Mouse (Mus musculus) cerebellum, adult 2 months (tissue): ENCODE measurements around the gene Olfr211. TPM values are rescaled to one million over a fixed set of nuclear protein-coding genes. Genes with fewer than 3 reads are reported as not detected.

ENCODE experiments used
- DNase-seq, 2 experiments: peaks; one replicate each; pipeline ENCODE4 v3.0.0; 2021
- H3K27ac ChIP-seq: fragments of 200-500 bp; 2 replicates; pipeline ENCODE4 v1.5.1; 2012; ENCODE audit warnings: low read length, control low read depth, inconsistent platforms; ENCODE audit not compliant: insufficient read depth
- H3K27me3 ChIP-seq: fragments of 200-500 bp; 2 replicates; pipeline ENCODE4 v1.6.1; 2012; ENCODE audit warnings: inconsistent platforms, mild to moderate bottlenecking, low read length, moderate library complexity; ENCODE audit not compliant: control insufficient read depth, insufficient read depth
- H3K4me1 ChIP-seq: fragments of 200-500 bp; 2 replicates; pipeline ENCODE4 v1.6.1; 2011; ENCODE audit warnings: low read length; ENCODE audit not compliant: control insufficient read depth, insufficient read depth
- H3K4me3 ChIP-seq: fragments of 200-500 bp; replicated peaks from 2 replicates; pipeline ENCODE3; 2011; ENCODE audit warnings: mild to moderate bottlenecking, low read depth, low read length, control low read depth; ENCODE audit not compliant: insufficient read depth
- CTCF ChIP-seq: fragments of 200-500 bp; IDR thresholded peaks from 2 replicates; pipeline ENCODE4 v1.5.1; 2011; ENCODE audit warnings: low read depth, mild to moderate bottlenecking, control low read depth, low read length, moderate library complexity, borderline replicate concordance; ENCODE audit not compliant: insufficient read depth
- POLR2A ChIP-seq: fragments of 200-500 bp; IDR thresholded peaks from 2 replicates; pipeline ENCODE4 v1.6.1; 2011; ENCODE audit warnings: low read length, control low read depth, borderline replicate concordance; ENCODE audit not compliant: insufficient read depth
- WGBS: fragments of 180-500 bp; shearing (Covaris S2); methylation state at CpG from one replicate; pipeline ENCODE4 v1.1.7; 2018; 5-methylcytosine and 5-hydroxymethylcytosine counted together
- polyA plus RNA-seq: library from polyadenylated mRNA; depleted of rRNA; stranded (reverse); fragments of >200 nt; gene quantifications from 2 replicates; pipeline ENCODE4 v1.2.3, GENCODE M21; 2012; rRNA removed

Olfr211 gene
- polyA plus RNA-seq, 1 experiment: not detected

GRCm38 (mm10) chr6:116538156-116538555 lies 49.3 kb downstream of the Olfr211 start, which contains the start of gene Olfr213:
TSS of gene Olfr213 (plus strand) at chr6:116538456.
- 89% methylated on average over 1 of the region's 1 CpGs for WGBS
- TF ChIP-seq CTCF (no peak), POLR2A (no peak)
- no peak for DNase-seq

GRCm38 (mm10) chr6:116542500-116542899 lies 53.6 kb downstream of the Olfr211 start:
- DNase-seq: no peak
- Histone ChIP-seq H3K27ac (no peak overlapping the region), H3K27me3 (no peaks in the 10 kb centered on the region), H3K4me1 (no peaks in the 10 kb centered on the region), H3K4me3 (no peak overlapping the region)
- WGBS: 89% methylated on average over 2 of the region's 2 CpGs
- no peak for TF ChIP-seq POLR2A
- TF ChIP-seq CTCF: no peak

More at GRCm38 (mm10) chr6:116538156-116538555, 49.3 kb downstream of the Olfr211 start, which contains the start of gene Olfr213:
- Histone ChIP-seq H3K4me3 (no peak within 1 kb of the TSS), H3K27me3 (no peaks in the 10 kb centered on the region), H3K27ac (no peak within 1 kb of the TSS), H3K4me1 (no peaks in the 10 kb centered on the region)

Other genes starting within 250 kb of the Olfr211 start
- gene Zfand4, start 224.9 kb upstream of the Olfr211 start, polyA plus RNA-seq: 8.0 and 8.5 TPM in 2 replicates
- 80.9 and 84.5 TPM in 2 replicates for gene March8, start 151.1 kb upstream of the Olfr211 start, polyA plus RNA-seq
- 0.74 and 0.84 TPM in 2 replicates for gene Alox5, start 27.9 kb upstream of the Olfr211 start, polyA plus RNA-seq
- gene Olfr212, start 17.4 kb downstream of the Olfr211 start, polyA plus RNA-seq: 0.03 TPM in 1 of 2 replicates, not detected in the other
- gene Olfr213, start 49.4 kb downstream of the Olfr211 start, polyA plus RNA-seq: not detected in 2 replicates
- 0.11 and 0.21 TPM in 2 replicates for gene Gm5580, start 62.0 kb downstream of the Olfr211 start, polyA plus RNA-seq
- gene Olfr214, start 65.1 kb downstream of the Olfr211 start, polyA plus RNA-seq: not detected in 2 replicates
- gene Olfr215, start 95.1 kb downstream of the Olfr211 start, polyA plus RNA-seq: not detected in 2 replicates
- gene Zfp422, start 139.9 kb downstream of the Olfr211 start, polyA plus RNA-seq: 32.4 and 34.2 TPM in 2 replicates
- gene Depp1, start 161.5 kb downstream of the Olfr211 start, polyA plus RNA-seq: 0.84 and 1.00 TPM in 2 replicates
- 10.3 and 12.9 TPM in 2 replicates for gene Rassf4, start 184.9 kb downstream of the Olfr211 start, polyA plus RNA-seq
- gene Tmem72, start 227.8 kb downstream of the Olfr211 start, polyA plus RNA-seq: 0.77 and 1.5 TPM in 2 replicates